15 mouse cellular contexts compared by ENCODE assay signal in genomic region chr9:113629191-113629590, GRCm38 (mm10).
DNase-seq lines count a peak whose midpoint lies in the region; ATAC-seq and TF ChIP-seq lines count a peak whose summit lies in the region.
"Had no signal": no experiment of that assay in that cellular context is flagged by ENCODE, and none has a peak within 500 bp of the region (broad histone marks: within the 10 kb centered on the region; RNA-seq: fewer than 3 reads in every experiment).

No protein-coding gene starts in this region.

- H3K36me3 ChIP-seq in G1E (replicated peaks), result no peaks in the 10 kb centered on the region
- H3K36me3 ChIP-seq in forebrain, embryonic 13.5 days (ENCODE audit: poor library complexity, severe bottlenecking), result no peaks in the 10 kb centered on the region
- H3K36me3 ChIP-seq in midbrain, embryonic 13.5 days, result no peaks in the 10 kb centered on the region
- H3K36me3 ChIP-seq: kidney, embryonic 15.5 days; limb, embryonic 12.5 days; liver, embryonic 15.5 days had no signal

- no peak overlapping the region for H3K9ac ChIP-seq in forebrain, embryonic 13.5 days
- no peak overlapping the region for H3K9ac ChIP-seq in midbrain, embryonic 13.5 days (replicated peaks)
- H3K9ac ChIP-seq: kidney, embryonic 15.5 days; limb, embryonic 12.5 days; liver, embryonic 15.5 days had no signal

- no peak overlapping the region for H3K4me3 ChIP-seq in layer of hippocampus, adult 2 months
- H3K4me3 ChIP-seq in G1E (ENCODE audit: low read depth, low read length), result 0 out of 2 replicates have a peak overlapping the region, but pooled peaks have one; percentile 4
- no peak overlapping the region for H3K4me3 ChIP-seq in forebrain, embryonic 13.5 days
- no peak overlapping the region for H3K4me3 ChIP-seq in midbrain, embryonic 13.5 days (replicated peaks)
- H3K4me3 ChIP-seq: kidney, embryonic 15.5 days; limb, embryonic 12.5 days; liver, embryonic 15.5 days; myocyte had no signal

- H3K9me3 ChIP-seq in G1E (replicated peaks), result peaks cover 18% of the 10 kb centered on the region
- no peaks in the 10 kb centered on the region for H3K9me3 ChIP-seq in forebrain, embryonic 13.5 days (replicated peaks)
- no peaks in the 10 kb centered on the region for H3K9me3 ChIP-seq in midbrain, embryonic 13.5 days
- H3K9me3 ChIP-seq: kidney, embryonic 15.5 days; limb, embryonic 12.5 days; liver, embryonic 15.5 days had no signal

- ATAC-seq in G1E (ENCODE audit: extremely low read depth, insufficient number of reproducible peaks, low FRiP score, poor library complexity, severe bottlenecking), result no peak
- ATAC-seq in forebrain, embryonic 13.5 days, result peak; percentile 34; the same call in 1 of the 2 replicates
- ATAC-seq in midbrain, embryonic 13.5 days, result peak; percentile 29
- ATAC-seq: intestine, embryonic 16.5 days; lung, postnatal 0 days had no signal

- no peak for DNase-seq in layer of hippocampus, adult 2 months (ENCODE audit: low spot score in 2 of 2)
- no peak for DNase-seq in layer of hippocampus, adult 11-12 months (ENCODE audit: low spot score)
- no peak for DNase-seq in G1E (ENCODE audit: low spot score)
- DNase-seq in embryo, embryonic 10.5 days (ENCODE audit: low spot score), result no peak
- DNase-seq in thymus, postnatal 0 days (ENCODE audit: low spot score), result no peak
- DNase-seq: thymus, postnatal 36 days had no signal

- no peak overlapping the region for H3K4me2 ChIP-seq in forebrain, embryonic 13.5 days
- H3K4me2 ChIP-seq in midbrain, embryonic 13.5 days (replicated peaks), result no peak overlapping the region
- H3K4me2 ChIP-seq: heart, embryonic 11.5 days; kidney, embryonic 15.5 days; limb, embryonic 12.5 days; liver, embryonic 15.5 days had no signal

- H3K27ac ChIP-seq in layer of hippocampus, adult 2 months, result peak overlapping the region; percentile 49; the same call in 1 of the 2 replicates
- no peak overlapping the region for H3K27ac ChIP-seq in forebrain, embryonic 13.5 days
- no peak overlapping the region for H3K27ac ChIP-seq in midbrain, embryonic 13.5 days
- H3K27ac ChIP-seq: kidney, embryonic 15.5 days; limb, embryonic 12.5 days; liver, embryonic 15.5 days had no signal

- no peaks in the 10 kb centered on the region for H3K27me3 ChIP-seq in G1E (ENCODE audit: insufficient read depth, low read length)
- H3K27me3 ChIP-seq in forebrain, embryonic 13.5 days, result no peaks in the 10 kb centered on the region
- H3K27me3 ChIP-seq in midbrain, embryonic 13.5 days, result no peaks in the 10 kb centered on the region
- H3K27me3 ChIP-seq: limb, embryonic 12.5 days; liver, embryonic 15.5 days had no signal

- H3K4me1 ChIP-seq in G1E (ENCODE audit: insufficient read depth, low read depth, low read length), result no peaks in the 10 kb centered on the region
- peaks cover 7% of the 10 kb centered on the region; the same call in 1 of the 2 replicates for H3K4me1 ChIP-seq in forebrain, embryonic 13.5 days
- H3K4me1 ChIP-seq in midbrain, embryonic 13.5 days (replicated peaks), result 0 out of 2 replicates have a peak, but pooled peaks cover 2% of the 10 kb centered on the region
- H3K4me1 ChIP-seq: kidney, embryonic 15.5 days; limb, embryonic 12.5 days; liver, embryonic 15.5 days had no signal

- WGBS in forebrain, embryonic 13.5 days, result 85% methylated on average over 11 of the region's 11 CpGs
- 84% methylated on average over 11 of the region's 11 CpGs for WGBS in midbrain, embryonic 13.5 days

- no peak for TF ChIP-seq CTCF in layer of hippocampus, adult 2 months (conservative IDR thresholded peaks at IDR 0.05)
- no peak for TF ChIP-seq CTCF in G1E (IDR thresholded peaks at IDR 0.05; ENCODE audit: low read depth, low read length)
